Comparison of ENCODE assay signal across 11 mouse cellular contexts in genomic region chr4:107138948-107139835, GRCm38 (mm10). TPM values are rescaled to one million over a fixed set of nuclear protein-coding genes. Genes with fewer than 3 reads are reported as not detected.
DNase-seq lines count a peak whose midpoint lies in the region; ATAC-seq lines count a peak whose summit lies in the region.
"Had no signal": no experiment of that assay in that cellular context is flagged by ENCODE, and none has a peak within 500 bp of the region (broad histone marks: within the 10 kb centered on the region; RNA-seq: fewer than 3 reads in every experiment).

No protein-coding gene starts in this region.

- H3K4me2 ChIP-seq in forebrain, embryonic 14.5 days (ENCODE audit: low read length) = peak overlapping the region; percentile 25
- H3K4me2 ChIP-seq in limb, embryonic 13.5 days (replicated peaks) = no peak overlapping the region

- H3K27me3 ChIP-seq in forebrain, embryonic 14.5 days (replicated peaks; ENCODE audit: control insufficient read depth, insufficient read depth, low read length) = no peaks in the 10 kb centered on the region
- peaks cover 14% of the 10 kb centered on the region for H3K27me3 ChIP-seq in limb, embryonic 13.5 days

- H3K4me1 ChIP-seq in forebrain, embryonic 14.5 days (ENCODE audit: control insufficient read depth, insufficient read depth, low read length) = peaks cover 25% of the 10 kb centered on the region
- H3K4me1 ChIP-seq in limb, embryonic 13.5 days = peaks cover 50% of the 10 kb centered on the region

- peak overlapping the region; percentile 46; the same call in 1 of the 2 replicates for H3K27ac ChIP-seq in forebrain, embryonic 14.5 days (ENCODE audit: low read depth, low read length)
- no peak overlapping the region for H3K27ac ChIP-seq in limb, embryonic 13.5 days
- H3K27ac ChIP-seq: left cerebral cortex, adult 2 months had no signal

- H3K4me3 ChIP-seq in forebrain, embryonic 14.5 days (ENCODE audit: low read depth, low read length) = no peak overlapping the region
- H3K4me3 ChIP-seq in limb, embryonic 13.5 days = no peak overlapping the region
- H3K4me3 ChIP-seq: left cerebral cortex, adult 2 months had no signal

- peak; percentile 23 to 39 for DNase-seq in layer of hippocampus, postnatal 10 days (ENCODE audit: low spot score in 2 of 2)
- no peak for DNase-seq in layer of hippocampus, postnatal 25 days (ENCODE audit: extremely low spot score in 1 of 2, low spot score in 1 of 2)
- peak; percentile 66 for DNase-seq in forebrain, embryonic 14.5 days (ENCODE audit: low spot score)
- DNase-seq in adrenal gland, adult 8-10 months = no peak
- no peak for DNase-seq in left cerebral cortex, postnatal 10 days (ENCODE audit: extremely low spot score in 1 of 2, low spot score in 2 of 2)
- no peak for DNase-seq in left cerebral cortex, postnatal 25 days (ENCODE audit: low spot score in 2 of 2)
- DNase-seq: lung, adult 2 months; right cerebral cortex, postnatal 25 days had no signal

- 11% methylated on average over 37 of the region's 37 CpGs for WGBS in forebrain, embryonic 14.5 days
- 26% methylated on average over 37 of the region's 37 CpGs for WGBS in limb, embryonic 13.5 days

- peak; percentile 62; the same call in 1 of the 2 replicates for ATAC-seq in forebrain, embryonic 14.5 days
- no peak for ATAC-seq in limb, embryonic 13.5 days (ENCODE audit: low FRiP score, low read depth)

- intact Hi-C loops in left cerebral cortex, postnatal 10 days (cut with DNase I) = no loop called here
- intact Hi-C loops in left cerebral cortex, postnatal 25 days (cut with DNase I) = no loop called here

- no peaks in the 10 kb centered on the region for H3K36me3 ChIP-seq in forebrain, embryonic 14.5 days (ENCODE audit: control insufficient read depth, insufficient read depth, low read length)
- peaks cover 10% of the 10 kb centered on the region for H3K36me3 ChIP-seq in limb, embryonic 13.5 days

- no peaks in the 10 kb centered on the region for H3K9me3 ChIP-seq in forebrain, embryonic 14.5 days (replicated peaks; ENCODE audit: control insufficient read depth, low read length)
- H3K9me3 ChIP-seq in limb, embryonic 13.5 days = no peaks in the 10 kb centered on the region

- H3K9ac ChIP-seq in forebrain, embryonic 14.5 days (ENCODE audit: low read length) = peak overlapping the region; percentile 35
- peak overlapping the region; percentile 13; the same call in 1 of the 2 replicates for H3K9ac ChIP-seq in limb, embryonic 13.5 days

RNA-seq across cellular contexts. Expression of gene Tmem59, which starts 39.0 kb away (rescaled TPM):
- 100 to 1,000 TPM; 154 to 161 TPM for total RNA-seq in layer of hippocampus, postnatal 10 days (2021)
- total RNA-seq in layer of hippocampus, postnatal 25 days (2021) = 100 to 1,000 TPM; 200 to 222 TPM
- 385 and 418 TPM in 2 replicates for polyA plus RNA-seq in forebrain, embryonic 14.5 days (2014; fragmentation: Nextera tagmentation; extraction: Ambion mirVana)
- polyA plus RNA-seq in limb, embryonic 13.5 days (2015; fragmentation: Nextera tagmentation; extraction: Ambion mirVana) = 423 and 430 TPM in 2 replicates
- 100 to 1,000 TPM; 451 to 533 (median 471) TPM for total RNA-seq in adrenal gland, adult 8-10 months (2022)
- 100 to 1,000 TPM; 168 to 176 TPM for total RNA-seq in left cerebral cortex, postnatal 10 days (2021)
- total RNA-seq in left cerebral cortex, postnatal 25 days (2021) = 100 to 1,000 TPM; 219 to 231 TPM

RNA-seq across cellular contexts. Expression of gene Tceanc2, which starts 39.7 kb away (rescaled TPM):
- total RNA-seq in layer of hippocampus, postnatal 10 days (2021) = 10 to 100 TPM; 22.3 to 23.0 TPM
- total RNA-seq in layer of hippocampus, postnatal 25 days (2021) = 10 to 100 TPM; 18.6 to 20.1 TPM
- 28.0 and 29.3 TPM in 2 replicates for polyA plus RNA-seq in forebrain, embryonic 14.5 days (2014; fragmentation: Nextera tagmentation; extraction: Ambion mirVana)
- 29.1 and 32.7 TPM in 2 replicates for polyA plus RNA-seq in limb, embryonic 13.5 days (2015; fragmentation: Nextera tagmentation; extraction: Ambion mirVana)
- total RNA-seq in adrenal gland, adult 8-10 months (2022) = 10 to 100 TPM; 23.3 to 31.5 (median 27.7) TPM
- total RNA-seq in left cerebral cortex, postnatal 10 days (2021) = 10 to 100 TPM; 18.5 to 22.0 TPM
- 10 to 100 TPM; 17.3 to 19.0 TPM for total RNA-seq in left cerebral cortex, postnatal 25 days (2021)

RNA-seq across cellular contexts. Expression of gene Cdcp2, which starts 42.5 kb away (rescaled TPM):
- total RNA-seq in layer of hippocampus, postnatal 10 days (2021) = not detected
- total RNA-seq in layer of hippocampus, postnatal 25 days (2021) = not detected
- polyA plus RNA-seq in forebrain, embryonic 14.5 days (2014; fragmentation: Nextera tagmentation; extraction: Ambion mirVana) = not detected in 2 replicates
- polyA plus RNA-seq in limb, embryonic 13.5 days (2015; fragmentation: Nextera tagmentation; extraction: Ambion mirVana) = 0.08 TPM in 1 of 2 replicates, not detected in the other
- under 1 TPM; 0.09 to 0.14 (median 0.12) TPM for total RNA-seq in adrenal gland, adult 8-10 months (2022)
- not detected for total RNA-seq in left cerebral cortex, postnatal 10 days (2021)
- total RNA-seq in left cerebral cortex, postnatal 25 days (2021) = not detected
- total RNA-seq: left cerebral cortex, adult 2 months had no signal
- polyA plus RNA-seq: intestine, embryonic 14.5 days; lung, adult 2 months had no signal

Comparison
In these comparisons a context has a peak if more than half of its experiments do, and no peak if none do; other contexts are left out.
1. DNase-seq: peak in layer of hippocampus, postnatal 10 days (2 of 2) and forebrain, embryonic 14.5 days (single experiment); none in layer of hippocampus, postnatal 25 days (0 of 2), adrenal gland, adult 8-10 months (single experiment), left cerebral cortex, postnatal 10 days (0 of 2) and left cerebral cortex, postnatal 25 days (0 of 2).